ENCODE assay signal across 12 mouse cellular contexts in genomic region chr15:52179379-52179778, GRCm38 (mm10).
"Had no signal": no experiment of that assay in that cellular context is flagged by ENCODE, and none has a peak within 500 bp of the region (broad histone marks: within the 10 kb centered on the region; RNA-seq: fewer than 3 reads in every experiment).

No protein-coding gene starts in this region.

- H3K4me2 ChIP-seq: kidney, embryonic 15.5 days; liver, embryonic 13.5 days; midbrain, embryonic 13.5 days had no signal

- H3K9me3 ChIP-seq: kidney, embryonic 15.5 days; liver, embryonic 13.5 days; midbrain, embryonic 13.5 days had no signal

- ATAC-seq: midbrain, embryonic 13.5 days had no signal

- DNase-seq: kidney, adult 8-10 months; kidney, postnatal 10 days; kidney, postnatal 36 days; liver, embryonic 13.5 days; lung, adult 2 months; lung, postnatal 14 days; lung, postnatal 4 days; thymus, adult 18-20 months; thymus, postnatal 14 days; thymus, postnatal 4 days had no signal

- H3K36me3 ChIP-seq: kidney, embryonic 15.5 days; liver, embryonic 13.5 days; midbrain, embryonic 13.5 days had no signal

- H3K4me3 ChIP-seq: kidney, embryonic 15.5 days; liver, embryonic 13.5 days; midbrain, embryonic 13.5 days had no signal

- H3K27ac ChIP-seq: kidney, embryonic 15.5 days; liver, embryonic 13.5 days; midbrain, embryonic 13.5 days had no signal

- H3K4me1 ChIP-seq: kidney, embryonic 15.5 days; liver, embryonic 13.5 days; midbrain, embryonic 13.5 days had no signal

- H3K9ac ChIP-seq: kidney, embryonic 15.5 days; liver, embryonic 13.5 days; midbrain, embryonic 13.5 days had no signal

- H3K27me3 ChIP-seq: kidney, embryonic 15.5 days; liver, embryonic 13.5 days; midbrain, embryonic 13.5 days had no signal
